Mouse (Mus musculus) heart, postnatal 0 days (tissue): ENCODE results near the gene Gm35315.

ENCODE experiments used
- CTCF ChIP-seq: IDR thresholded peaks from 2 replicates; pipeline ENCODE4 v1.5.1; 2016; ENCODE audit warnings: antibody characterized with exemption, control low read depth, low read depth
- EP300 ChIP-seq: IDR thresholded peaks from 2 replicates; pipeline ENCODE4 v1.6.1; 2016; ENCODE audit warnings: antibody characterized with exemption, low read depth

- no peak for TF ChIP-seq CTCF
- no peak for TF ChIP-seq EP300
Observed at GRCm38 (mm10) chr5:110099656-110100580, 5.7 kb upstream of the Gm35315 start, which contains the start of gene Plcxd1.
